Mouse (Mus musculus): ENCODE results near the gene Rap1gds1.

GRCm38 (mm10) chr3:138880999-138881724 lies 193.8 kb downstream of the Rap1gds1 start:
- TF ChIP-seq CTCF (IDR thresholded peaks at IDR 0.05; ENCODE audit: extremely low read depth, insufficient read depth, insufficient read length, insufficient replicate concordance), result no peak
- TF ChIP-seq POLR2A (IDR thresholded peaks at IDR 0.05; ENCODE audit: low read depth, low read length), result no peak
